Mouse (Mus musculus) fat pad, adult 2 months (tissue): ENCODE data around the gene Gm9913.

Experiments used
- DNase-seq: peaks from one replicate; pipeline ENCODE4 v3.0.0-alpha.2; 2011; ENCODE audit warnings: low read depth, low spot score; ENCODE audit errors: extremely low read depth

Gm9913 gene

DNA sequence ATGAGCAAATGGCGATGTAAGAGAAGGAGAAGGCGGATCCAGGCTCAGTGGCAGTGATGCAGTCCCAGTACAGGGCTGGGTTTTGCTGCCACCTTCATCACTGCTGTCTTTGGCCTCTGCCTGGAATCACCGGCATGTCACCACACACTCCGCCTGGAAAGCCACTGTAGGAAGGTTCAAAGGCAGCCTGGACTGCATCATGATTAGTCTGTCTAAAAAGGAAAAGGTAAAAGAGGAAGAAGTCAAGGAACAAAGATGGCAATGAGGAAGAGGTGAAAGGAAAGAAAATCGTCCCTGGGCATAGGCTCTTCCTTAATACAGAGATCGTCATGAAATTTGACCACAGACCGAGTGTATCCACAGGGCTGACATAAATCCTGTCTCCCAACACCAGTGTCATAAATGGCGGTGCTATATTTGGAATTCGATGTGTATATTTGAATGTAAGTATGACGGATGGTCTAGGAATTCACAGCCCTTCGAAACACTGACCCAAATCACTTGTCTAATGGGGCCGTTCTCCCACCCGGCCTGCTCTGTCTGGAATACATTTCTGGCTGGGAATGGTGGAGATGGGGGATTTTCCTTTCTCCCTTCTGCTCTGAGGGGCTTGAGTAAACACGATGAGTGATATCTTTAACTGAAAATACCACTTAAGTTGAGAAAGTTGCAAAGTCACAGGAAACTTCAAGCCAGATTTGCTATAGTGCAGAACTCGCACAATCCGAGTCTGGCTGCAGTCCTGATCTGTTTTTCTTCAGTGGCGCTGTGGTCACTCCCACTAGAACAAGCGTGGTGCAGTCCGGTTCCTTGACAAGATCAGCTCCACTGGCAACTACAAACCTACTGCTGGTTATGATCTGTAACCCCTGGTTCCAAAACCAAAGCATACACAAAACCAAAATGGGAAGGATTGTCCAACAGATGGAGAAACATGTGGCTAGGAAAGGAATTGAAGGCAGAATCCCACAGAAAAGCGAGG lies 9.8 kb upstream of the Gm9913 start:
- no peak for DNase-seq

DNA sequence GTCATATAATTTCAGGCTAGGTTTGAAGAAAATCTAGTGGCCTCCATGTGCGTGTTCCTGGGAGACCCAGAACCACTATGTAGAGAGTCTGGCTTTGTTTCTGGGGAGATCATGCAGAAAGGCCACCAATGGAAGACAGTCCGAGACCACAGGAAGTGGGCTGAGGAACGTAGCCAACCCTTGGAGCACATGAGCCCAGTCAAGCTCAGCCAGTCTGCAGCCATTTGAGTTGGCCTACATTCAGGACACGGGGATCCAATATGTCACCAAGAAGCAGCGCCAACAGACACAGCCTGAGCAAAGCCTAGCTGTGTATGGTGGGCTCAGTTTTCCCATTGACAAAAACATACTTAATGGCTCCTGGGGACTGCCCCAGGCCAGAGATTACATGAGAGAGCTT lies 8.2 kb upstream of the Gm9913 start:
- no peak for DNase-seq

DNA sequence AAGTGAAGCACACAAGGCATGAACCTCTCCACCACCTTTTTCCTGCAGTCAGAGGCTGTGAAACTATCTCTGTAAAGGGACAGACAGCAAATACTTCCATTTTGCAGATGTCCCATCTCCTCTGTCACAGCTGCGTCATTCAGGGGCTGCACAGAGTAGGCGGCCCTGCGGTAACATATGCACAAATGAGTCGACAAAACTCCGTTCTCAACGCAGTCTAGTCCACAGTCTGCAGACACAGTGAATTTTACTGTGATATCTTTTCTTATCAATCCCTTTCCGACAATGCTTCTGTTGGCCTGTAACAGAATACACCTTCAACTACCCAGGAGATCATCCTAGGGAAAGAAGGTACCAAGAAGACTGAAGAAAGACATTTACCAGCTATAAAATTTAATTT lies 6.7 kb upstream of the Gm9913 start:
- DNase-seq = no peak

DNA sequence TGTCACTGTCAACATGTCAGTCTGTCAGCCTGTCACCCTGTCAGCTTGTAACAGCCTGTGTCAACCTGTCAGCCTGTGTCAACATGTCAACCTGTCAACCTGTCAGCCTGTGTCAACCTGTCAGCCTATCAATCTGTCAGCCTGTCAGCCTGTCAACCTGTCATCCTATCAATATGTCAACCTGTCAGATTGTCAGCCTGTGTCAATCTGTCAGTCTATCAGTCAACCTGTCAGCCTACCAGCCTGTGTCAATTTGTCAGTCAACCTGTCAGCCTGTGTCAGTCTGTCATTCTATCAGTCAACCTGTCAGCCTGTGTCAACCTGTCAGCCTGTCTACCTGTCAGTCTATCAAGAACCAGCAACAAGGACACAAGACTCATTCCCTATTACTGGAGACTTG lies 3.4 kb upstream of the Gm9913 start:
- no peak for DNase-seq

DNA sequence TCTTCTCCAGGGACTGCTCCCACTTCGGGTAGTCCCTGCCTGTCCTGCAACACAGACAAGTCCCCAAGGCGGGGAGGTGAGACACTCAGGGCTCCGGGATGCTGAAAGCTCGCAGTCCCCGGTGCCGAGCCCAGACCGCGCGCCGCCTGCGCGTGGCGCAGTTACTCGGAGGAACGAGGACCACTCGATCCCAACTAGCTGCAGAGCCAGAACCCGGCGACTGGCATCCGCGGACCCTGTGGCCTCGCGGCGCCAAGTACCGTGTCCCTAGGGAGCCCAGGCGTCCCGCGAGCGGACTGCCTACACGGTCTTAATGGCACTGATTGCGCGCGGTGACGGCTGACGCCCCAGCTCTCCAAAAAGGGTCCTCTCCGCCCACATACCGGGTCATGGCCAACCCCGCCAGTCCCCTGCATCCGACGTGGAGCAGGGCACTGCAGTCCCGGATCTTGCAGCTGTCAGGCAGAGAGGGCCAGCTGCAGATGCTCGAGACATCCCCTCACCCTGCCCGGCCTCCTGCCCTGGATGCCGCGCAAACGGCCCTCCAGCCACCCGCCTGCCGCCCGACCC lies 942 bp downstream of the Gm9913 start:
- DNase-seq = no peak

DNA sequence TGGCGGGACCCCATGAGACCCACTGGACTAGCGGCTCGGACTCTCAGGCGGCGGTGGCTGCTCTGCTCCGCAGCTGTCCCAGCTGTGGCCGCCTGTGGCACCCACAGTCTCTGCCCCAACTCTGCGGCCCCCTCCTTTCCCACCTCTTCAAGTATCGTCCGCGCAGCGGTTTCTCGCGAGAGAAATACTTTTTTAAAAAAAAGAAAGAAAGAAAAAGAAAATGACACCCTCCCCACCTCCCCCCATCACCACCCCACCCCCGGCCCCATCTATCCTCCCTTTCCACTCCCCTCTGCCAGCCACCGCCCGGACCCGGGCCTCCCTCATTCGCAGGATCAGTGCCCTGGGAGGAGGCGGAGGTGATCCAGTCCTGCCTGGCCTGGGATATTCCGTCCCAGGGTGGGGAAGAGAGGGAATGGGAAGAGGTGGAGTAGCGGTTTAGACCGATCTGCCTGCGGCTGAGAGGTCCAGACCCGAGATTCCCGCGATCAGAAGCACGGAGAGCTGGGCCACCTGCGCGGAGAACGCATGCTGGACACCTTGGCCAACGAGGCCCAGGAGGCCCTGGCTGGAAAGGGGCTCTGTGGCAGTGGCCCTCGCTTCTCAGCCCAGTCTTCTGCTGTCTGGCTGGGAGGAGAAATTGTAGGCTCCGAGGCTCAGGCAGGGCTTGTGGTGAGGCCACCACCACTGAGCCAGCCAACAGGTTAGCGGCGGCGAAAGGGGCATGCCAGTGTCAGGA lies 1.6 kb downstream of the Gm9913 start:
- no peak for DNase-seq

DNA sequence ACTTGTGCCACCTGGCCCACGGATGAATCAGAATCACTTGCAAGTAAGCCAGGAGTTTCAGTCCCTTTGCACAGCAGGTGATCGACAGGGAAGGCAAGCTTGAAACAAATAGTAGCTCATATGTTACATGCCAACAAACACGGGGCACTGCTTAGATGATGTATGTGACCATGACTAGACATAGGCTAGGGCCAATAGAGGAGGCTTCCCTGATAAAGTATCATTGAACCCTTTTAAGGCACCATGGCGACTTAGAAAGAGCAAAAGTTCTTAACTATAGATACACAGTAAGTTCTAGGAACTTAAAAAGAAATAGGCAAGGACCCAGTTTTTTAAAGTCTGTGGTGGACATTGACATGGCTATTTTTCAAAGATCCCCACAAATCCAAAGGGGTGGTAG lies 3.0 kb downstream of the Gm9913 start, which contains the start of gene Fbn1:
TSS of gene Fbn1 (minus strand) at position 101 of the 400 bp plus-strand sequence.
- no peak for DNase-seq

DNA sequence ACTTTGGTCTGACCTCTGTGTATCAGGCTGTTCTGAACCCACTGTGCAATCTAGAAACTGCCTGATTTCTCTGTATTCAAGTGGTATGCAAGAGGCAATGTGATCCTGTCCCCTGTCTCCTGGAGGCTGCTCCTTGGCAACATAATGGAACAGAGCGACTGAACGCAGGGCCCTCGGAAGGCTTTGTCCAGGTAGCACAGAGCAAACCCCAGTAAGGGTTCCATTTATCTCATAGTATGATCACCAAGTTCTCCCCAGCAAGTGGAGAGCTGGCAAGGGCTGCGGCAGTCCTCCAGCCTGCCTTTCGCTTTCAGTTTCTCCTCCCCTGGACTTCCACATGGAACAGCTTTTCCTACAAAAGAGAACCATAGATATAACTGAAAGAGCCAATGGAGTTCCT lies 3.5 kb downstream of the Gm9913 start:
- DNase-seq = no peak

DNA sequence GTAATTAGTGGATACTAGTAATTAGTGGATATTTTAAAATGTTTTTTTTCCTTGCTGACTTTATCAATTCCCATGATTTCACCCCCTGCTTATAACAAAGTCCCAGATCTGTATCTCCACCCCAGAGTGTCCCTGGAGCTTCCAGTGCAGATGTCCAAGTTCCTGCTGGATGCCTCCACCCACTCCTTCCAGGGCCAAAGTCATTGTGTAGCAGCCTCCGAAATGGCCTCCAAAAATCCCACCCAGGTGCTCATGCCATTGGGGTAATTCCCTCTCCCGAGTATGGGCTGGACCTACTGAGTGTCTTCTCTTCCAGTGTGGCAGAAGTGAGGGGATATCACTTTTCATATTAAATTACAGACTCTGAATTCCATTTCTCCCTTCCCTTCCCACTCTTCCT lies 5.9 kb downstream of the Gm9913 start:
- DNase-seq = no peak

DNA sequence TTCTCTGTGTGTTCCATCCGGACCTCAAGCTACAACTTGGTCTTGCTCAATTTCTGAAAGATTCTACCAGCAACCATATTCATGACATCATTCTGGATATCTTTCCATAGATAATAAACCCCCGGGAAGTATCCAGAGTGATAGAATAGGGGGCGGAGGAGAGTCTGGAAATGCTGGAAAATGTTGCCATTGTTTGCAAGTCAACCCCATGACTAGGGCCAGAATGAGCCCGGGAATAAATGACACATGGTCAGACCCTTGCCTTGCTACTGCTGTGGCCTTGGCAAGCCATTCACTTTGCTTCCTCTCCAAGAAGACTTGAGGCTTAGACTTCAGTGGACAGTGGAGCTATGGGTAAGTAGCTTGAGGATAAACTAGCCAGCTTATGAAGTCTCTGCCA lies 7.0 kb downstream of the Gm9913 start:
- no peak for DNase-seq

DNA sequence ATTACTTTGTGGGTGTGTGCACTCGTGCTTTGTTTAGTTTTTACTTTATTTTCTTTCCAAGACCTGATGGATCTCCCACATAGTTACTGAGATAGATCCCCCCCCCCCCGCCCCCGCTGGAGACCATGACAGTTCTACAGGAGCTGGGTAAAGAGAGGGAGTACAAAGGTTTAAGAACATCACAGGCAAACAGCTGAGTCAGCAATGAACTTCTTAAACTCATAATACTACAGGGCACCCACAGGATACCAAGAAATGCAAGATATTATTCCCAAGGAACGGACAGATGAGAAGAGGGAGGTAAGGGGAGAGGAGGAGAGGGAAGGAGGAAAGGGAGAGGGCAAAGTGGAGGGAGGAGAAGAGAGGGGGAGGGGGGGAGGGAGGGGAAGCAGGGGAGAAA lies 7.7 kb downstream of the Gm9913 start:
- no peak for DNase-seq

DNA sequence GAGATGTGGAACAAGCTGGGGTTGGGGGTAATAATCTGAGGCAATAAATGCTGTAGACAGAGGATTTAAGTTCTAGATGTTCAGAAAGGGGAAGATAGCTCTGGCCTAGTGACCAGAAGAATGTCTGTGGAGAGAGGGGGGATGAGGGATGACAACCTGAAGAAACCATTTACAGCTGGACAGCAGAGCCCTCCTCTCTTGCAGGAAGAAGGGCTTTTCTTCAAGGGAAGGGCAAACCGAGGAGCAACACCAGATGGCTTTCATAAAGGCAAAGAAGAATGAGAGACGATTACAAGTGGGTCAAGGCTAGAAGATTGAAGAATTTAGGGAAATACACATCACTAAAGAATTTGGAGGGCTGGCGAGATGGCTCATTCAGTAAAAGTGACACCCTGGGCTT lies 9.5 kb downstream of the Gm9913 start:
- DNase-seq = no peak

DNA sequence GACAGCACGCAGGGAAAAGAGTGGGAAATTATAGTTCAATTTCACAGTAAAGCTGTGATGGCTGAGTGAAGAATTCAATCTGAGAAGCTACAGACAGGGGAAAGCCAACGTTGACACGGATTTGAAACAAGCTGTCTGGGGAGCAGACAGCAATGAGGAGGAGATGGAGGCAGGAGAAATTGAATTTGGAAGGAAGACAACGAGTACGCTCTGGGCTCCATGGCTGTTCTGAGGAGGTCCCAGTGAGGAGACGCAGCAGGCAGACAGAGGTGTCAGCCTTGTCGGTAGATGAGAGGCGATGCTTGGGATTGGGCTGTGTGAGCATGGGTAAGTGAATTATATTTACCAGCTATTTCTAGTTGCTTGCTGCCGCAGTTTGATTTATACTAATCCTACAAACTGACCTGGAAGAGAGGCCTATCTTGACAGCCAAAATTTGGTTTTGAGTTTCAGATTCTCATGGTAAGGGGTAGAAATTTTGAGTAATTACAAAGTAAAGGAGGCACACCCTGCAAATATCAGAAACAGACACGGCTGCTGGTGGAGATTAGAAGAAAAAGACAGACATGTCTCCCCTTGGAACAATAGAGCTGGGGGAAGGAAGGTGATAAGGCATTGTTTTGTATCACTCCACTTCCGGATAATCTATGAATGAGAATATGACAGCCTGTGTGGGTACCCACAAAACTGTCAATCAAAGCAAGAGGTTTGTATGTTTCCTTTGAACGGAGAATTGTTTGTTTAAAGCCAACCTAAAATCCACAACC lies 10.6 kb downstream of the Gm9913 start:
- DNase-seq = no peak

DNA sequence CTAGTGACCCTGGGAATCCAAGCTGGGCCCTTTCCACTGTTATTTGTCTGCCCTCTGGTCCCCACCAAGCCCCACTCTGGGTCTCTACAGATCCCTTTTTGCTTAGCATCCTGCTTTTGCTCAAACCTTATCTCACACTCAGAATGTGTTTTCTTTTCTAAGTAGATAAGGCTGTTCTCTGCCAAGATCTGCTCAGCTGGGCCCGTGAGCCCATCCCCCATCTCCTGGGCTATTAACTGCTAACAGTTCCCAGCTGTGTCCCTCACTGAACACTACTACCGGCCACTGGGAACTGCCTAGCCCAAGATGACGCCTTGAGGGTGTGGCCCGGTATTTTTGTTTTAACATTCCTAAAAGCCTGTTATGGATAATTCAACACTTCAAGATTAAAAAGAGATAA lies 11.7 kb downstream of the Gm9913 start:
- DNase-seq = no peak

DNA sequence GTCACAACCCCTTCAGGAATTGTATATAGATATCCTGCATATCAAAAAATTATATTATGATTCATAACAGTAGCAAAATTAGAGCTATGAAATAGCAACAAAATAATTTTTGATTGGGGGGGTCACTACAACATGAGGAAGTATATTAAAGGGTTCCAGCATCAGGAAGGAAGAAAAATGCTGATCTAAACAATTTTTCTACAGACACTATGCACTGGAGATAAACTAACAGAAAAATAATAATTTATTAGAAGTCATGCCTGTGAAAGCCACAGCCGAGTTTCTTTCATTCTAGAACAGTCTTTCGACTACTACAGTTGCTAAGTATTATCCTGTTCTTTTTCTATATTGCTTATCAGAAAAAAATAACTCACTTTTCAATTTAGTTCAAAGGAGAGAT lies 20.6 kb downstream of the Gm9913 start:
- DNase-seq = no peak

DNA sequence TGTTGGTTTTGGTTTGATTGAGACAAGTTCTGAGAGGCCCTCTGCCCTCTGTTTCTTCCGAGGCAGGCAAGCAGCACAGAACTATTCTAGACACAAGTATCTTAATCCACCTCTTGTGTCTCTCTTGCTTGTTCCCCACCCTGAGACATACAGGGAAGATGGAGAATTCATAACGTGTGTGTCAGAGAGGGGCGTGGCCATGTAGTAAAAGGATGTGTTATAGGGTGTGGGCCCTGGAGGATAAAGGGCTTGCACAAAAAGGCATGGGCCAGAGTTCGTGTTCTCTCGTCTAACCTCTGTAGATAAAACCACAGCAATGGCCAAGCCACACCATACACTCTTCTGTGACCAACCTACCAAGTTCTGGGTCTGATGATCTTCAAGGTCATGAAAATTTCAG lies 21.7 kb downstream of the Gm9913 start:
- DNase-seq = no peak

DNA sequence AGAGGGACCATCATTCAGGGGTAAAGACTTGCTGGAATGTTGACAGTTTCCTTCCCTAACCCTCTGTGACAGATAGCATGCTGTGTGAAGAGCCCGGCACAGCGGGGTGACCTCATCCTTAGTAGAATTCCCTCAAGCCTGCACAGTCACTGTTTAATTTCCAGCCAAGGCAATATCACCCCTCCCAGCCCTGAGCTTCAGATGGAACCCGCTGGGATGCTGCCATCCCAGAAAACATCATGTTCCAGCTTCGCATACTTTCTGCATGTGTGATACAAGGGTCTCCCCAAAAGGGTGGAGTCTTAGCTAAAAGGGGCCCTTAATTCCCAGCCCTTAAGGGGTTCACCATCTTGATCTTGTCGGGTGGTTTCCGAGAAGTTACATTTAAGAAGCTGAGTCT lies 25.8 kb downstream of the Gm9913 start:
- DNase-seq = no peak

DNA sequence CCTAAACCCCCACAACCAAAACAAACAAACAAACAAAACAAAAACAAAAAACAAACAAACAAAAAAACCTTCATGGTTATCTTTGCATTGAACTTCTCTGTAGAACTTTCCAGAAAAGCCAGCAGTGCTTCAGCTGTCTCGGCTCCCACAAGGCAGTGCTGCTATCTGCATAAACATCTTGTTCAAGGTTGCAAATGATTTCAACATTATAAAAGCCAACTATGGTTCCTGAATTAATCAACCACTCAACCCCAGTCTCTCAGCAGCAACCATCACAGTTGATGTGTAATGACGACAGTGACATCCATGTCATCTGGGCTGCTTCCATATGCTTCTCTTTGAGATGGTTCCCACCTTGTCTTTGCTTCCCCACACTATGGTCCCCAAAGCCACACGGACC lies 34.8 kb downstream of the Gm9913 start:
- DNase-seq = no peak

DNA sequence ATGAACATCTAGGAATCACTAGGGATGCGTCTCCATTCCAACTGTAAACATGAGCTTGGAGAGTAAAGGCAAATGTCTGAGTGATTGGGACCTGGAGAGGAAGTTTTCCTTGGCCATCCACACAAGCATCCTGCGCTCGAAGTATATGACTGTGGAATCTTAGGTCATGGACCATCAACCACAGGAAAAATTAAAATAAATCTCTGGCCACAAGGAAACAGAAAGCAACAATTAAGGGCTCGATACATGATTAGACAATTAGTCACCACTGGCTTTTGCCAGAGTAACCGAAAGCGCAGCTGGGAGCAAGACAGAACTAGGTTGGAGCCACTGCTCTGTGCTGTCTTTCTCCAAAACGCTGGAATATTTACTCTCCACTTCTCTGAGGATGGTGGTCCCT lies 35.7 kb downstream of the Gm9913 start:
- no peak for DNase-seq

DNA sequence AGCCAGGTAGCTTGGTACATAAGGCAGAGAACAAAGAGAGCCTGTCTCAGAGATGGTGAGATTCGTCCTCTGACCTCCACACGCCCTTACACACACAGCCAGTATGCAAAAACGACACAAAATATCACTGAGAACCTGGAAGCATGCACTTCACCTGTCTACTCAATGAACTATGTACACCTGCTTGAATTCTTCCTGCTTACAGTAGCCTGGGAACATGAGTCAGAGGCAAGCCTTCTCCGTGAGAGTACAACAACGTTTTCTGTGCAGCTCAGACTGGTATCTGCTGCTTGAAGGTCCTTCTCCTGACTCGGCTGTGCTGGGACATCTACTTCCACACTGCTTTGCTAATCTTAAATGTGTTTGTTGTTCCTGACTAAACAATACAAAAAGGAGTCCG lies 36.6 kb downstream of the Gm9913 start:
- DNase-seq = no peak

DNA sequence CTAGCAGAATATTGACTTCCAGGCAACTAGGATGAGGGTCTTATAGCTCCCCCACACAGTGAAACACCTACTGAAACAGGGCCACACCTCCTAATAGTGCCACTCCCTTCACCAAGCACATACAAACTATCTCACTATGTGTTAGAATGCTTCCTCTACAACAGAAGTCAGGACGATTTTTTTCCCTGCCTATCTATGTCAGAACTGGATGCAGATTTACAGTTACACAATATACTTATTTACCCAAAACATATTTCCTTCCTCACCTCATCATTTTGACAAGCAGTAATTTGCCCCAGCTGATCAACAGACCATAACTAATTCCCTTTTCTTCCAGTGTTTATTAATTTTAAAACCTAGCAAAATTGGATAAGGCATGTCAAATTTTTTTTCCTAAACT lies 38.8 kb downstream of the Gm9913 start:
- no peak for DNase-seq
